Mouse (Mus musculus) erythroblast, adult 5-6 weeks (primary cell): ENCODE measurements at regions not wholly inside any gene's neighbourhood (a gene's known extent, or its start where the extent isn't known, plus 50 kb on each side); places are given as distances from the start of the nearest gene placed in this dataset.
A peak's percentile ranks its signal among the peaks of the same experiment; 100 is the strongest.

ENCODE experiments used
- ATAC-seq: replicated peaks from 2 replicates; pipeline ENCODE4 v1.8.0; 2016; ENCODE audit warnings: moderate number of reproducible peaks, mild to moderate bottlenecking, moderate TSS enrichment, inconsistent platforms; ENCODE audit not compliant: poor library complexity, low FRiP score, severe bottlenecking

GRCm38 (mm10) chr2:172766403-172766802 is 173.7 kb downstream of the Bmp7 start:
- no peak for ATAC-seq

- ATAC-seq, result no peak
Measured at GRCm38 (mm10) chr2:172768756-172769155, 171.4 kb downstream of the Bmp7 start.

GRCm38 (mm10) chr2:172770061-172770460 is 170.1 kb downstream of the Bmp7 start:
- ATAC-seq, result no peak

GRCm38 (mm10) chr2:172770606-172771005 is 169.5 kb downstream of the Bmp7 start:
- ATAC-seq, result no peak

- ATAC-seq, result 0 out of 2 replicates have a peak, but pooled peaks have one; percentile 54
Measured at GRCm38 (mm10) chr2:172773176-172773575, 166.9 kb downstream of the Bmp7 start.

- no peak for ATAC-seq
Measured at GRCm38 (mm10) chr2:172776485-172776884, 163.6 kb downstream of the Bmp7 start.

GRCm38 (mm10) chr2:172777774-172778173 is 162.3 kb downstream of the Bmp7 start:
- no peak for ATAC-seq

- ATAC-seq, result no peak
Measured at GRCm38 (mm10) chr2:172779096-172779495, 161.0 kb downstream of the Bmp7 start.

GRCm38 (mm10) chr2:172782686-172783085 is 157.4 kb downstream of the Bmp7 start:
- no peak for ATAC-seq

GRCm38 (mm10) chr2:172786297-172786696 is 153.8 kb downstream of the Bmp7 start:
- no peak for ATAC-seq

GRCm38 (mm10) chr2:172787203-172787944 is 152.7 kb downstream of the Bmp7 start:
- no peak for ATAC-seq

GRCm38 (mm10) chr2:172789260-172789659 is 150.9 kb downstream of the Bmp7 start:
- ATAC-seq, result no peak

GRCm38 (mm10) chr2:172792555-172792954 is 147.6 kb downstream of the Bmp7 start:
- no peak for ATAC-seq

GRCm38 (mm10) chr2:172793991-172794390 is 146.1 kb downstream of the Bmp7 start:
- ATAC-seq, result no peak

GRCm38 (mm10) chr2:172794771-172795170 is 145.3 kb downstream of the Bmp7 start:
- ATAC-seq, result no peak

- ATAC-seq, result no peak
Measured at GRCm38 (mm10) chr2:172796104-172796503, 144.0 kb downstream of the Bmp7 start.

- no peak for ATAC-seq
Measured at GRCm38 (mm10) chr2:172796955-172797354, 143.2 kb downstream of the Bmp7 start.

GRCm38 (mm10) chr2:172799951-172800350 is 140.2 kb downstream of the Bmp7 start:
- no peak for ATAC-seq

- no peak for ATAC-seq
Measured at GRCm38 (mm10) chr2:172800801-172801200, 139.3 kb downstream of the Bmp7 start.

GRCm38 (mm10) chr2:172801804-172802203 is 138.3 kb downstream of the Bmp7 start:
- no peak for ATAC-seq

GRCm38 (mm10) chr2:172807446-172807845 is 132.7 kb downstream of the Bmp7 start:
- ATAC-seq, result no peak

GRCm38 (mm10) chr2:172809306-172809705 is 130.8 kb downstream of the Bmp7 start:
- no peak for ATAC-seq
